Mouse (Mus musculus): ENCODE measurements at regions not wholly inside any gene's neighbourhood (a gene's known extent, or its start where the extent isn't known, plus 50 kb on each side); places are given as distances from the start of the nearest gene placed in this dataset.

DNA sequence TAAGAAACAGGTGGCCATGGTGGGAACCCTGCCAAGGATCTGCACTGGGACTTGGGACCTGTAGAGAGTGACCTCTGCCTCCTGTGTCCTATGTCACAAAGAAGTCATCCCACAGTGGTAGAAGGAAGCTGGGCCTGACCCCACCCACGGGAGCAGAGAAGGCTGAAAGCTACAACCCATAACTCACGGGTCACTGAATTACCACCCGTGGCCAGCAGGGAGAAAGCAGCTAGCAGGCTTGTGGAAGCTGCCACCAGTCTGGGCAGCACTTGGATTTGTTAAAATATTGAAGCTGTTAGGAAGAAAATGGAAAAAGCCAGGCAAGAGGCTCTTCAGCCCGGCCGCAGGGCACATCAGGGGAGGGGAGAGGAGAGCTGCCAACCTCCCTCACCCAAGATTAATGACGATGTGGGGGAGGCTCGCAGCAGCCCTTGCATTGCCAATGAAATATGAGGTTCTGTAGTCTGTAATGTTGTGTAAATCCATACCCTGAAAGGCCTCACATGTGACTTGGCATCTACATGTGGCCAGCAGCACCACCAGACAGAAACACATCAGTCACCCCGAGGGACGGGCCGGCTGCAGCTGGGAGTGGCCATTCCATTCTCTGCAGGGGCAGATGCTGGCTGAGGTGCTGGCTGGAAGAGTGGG, 94.5 kb downstream of the Olfm1 start:
- DNase-seq (ENCODE audit: low spot score) = no peak

DNA sequence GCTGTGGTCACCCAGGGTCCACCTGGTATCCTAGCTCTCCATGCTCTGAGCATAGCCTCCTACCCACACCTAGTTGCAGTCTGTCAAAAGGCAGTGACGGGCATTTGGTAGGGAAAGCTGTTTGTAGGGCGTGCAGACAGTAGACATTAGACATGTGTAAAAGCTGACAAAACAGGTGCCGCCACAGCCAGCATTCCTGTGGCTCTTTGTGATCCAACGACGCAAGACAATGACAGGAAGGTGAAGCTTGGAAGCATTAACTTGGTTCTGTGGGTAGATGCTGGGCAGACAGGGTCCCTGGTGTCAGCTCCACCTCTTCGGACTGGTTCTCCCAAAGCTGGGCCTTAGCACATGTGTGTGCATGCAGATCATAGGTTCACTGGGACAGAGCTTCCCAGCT, 96.5 kb downstream of the Olfm1 start:
- DNase-seq (ENCODE audit: low spot score) = no peak

DNA sequence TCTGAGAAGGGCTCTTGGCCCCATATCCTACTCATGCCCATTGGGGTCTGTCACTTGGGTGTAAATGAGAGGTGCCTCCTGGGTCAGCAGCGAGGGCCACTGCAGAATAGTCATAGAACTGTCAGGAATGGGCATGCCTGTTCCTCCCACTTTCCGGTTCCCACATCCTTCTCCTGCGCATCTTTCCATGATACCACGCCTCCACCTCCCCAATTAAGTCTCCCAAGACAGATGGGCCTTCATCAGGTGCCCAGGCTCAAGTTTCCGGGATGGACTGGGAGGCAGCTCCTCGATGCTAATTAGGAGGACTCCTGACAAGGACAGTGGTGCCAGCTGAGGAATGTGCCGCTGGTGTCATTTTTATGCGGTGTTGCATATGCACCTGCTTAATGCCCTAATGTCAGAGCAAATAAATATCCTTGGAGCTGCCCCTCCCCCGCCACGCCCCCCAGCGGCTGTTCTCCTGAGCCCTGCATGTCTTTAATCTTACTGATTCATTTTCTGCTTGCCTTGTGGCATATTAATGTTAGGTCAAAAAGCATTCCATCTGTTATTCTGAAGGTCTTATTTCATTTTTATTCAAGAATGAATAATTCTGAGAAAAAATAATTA, 97.2 kb downstream of the Olfm1 start:
- no peak for DNase-seq (ENCODE audit: low spot score)

DNA sequence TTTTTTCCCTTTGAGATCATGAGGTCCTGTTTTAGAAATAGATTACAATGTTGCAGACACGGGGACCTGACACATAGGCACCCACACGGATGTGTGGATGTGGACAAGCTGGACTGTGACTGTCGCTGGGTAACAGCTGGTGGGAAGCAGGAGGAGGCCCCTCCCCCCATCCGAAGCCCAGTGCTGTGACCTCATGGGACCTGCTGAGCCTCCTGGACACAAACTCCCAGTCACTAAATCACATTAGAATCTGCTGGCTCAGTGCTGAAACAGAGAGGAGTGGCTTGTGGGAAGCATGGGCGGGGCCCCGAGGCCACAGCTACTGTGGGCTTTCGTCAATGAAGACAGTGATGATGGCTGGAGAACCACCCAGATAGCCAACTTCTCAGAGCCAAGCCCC, 101.7 kb downstream of the Olfm1 start:
- DNase-seq (ENCODE audit: low spot score) = no peak

DNA sequence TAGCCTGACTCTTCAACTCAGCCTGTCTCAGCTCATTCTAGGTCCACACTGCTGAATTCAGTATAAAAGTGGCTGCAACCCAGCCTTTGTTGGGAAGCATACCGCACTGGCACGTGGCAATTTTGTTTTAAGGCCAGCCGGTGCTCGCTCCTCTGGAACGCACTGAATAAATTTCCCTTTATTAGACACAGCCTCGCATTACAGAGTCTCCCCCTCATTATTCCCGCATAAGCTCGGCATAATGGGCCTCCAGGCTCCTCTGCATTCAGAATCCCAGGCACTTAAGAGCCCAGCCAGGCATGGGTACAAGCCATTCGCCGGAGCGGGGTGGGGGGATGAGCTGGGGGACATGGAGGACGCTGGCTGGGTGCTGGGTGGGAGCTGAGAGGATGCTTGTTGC, 103.4 kb downstream of the Olfm1 start:
- no peak for DNase-seq (ENCODE audit: low spot score)

DNA sequence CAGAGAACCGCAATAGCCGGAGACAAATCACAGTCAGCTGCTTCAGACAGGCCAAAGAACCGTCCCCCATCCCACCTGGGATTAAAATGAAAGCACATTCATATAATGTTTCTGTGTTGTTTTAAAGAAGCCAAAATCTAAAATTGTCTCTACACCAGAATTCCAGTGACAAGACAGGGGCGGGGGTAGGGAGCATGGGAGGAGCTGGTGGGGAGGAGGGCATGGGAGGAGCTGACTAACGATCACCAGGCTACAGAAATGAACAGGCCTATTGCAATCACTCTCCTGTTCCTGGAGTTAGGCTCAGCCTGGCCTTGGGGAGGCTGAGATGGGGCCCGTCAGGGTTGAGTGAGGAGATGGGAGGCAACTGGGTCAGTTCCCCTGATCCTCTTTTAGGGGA, 105.9 kb downstream of the Olfm1 start:
- DNase-seq (ENCODE audit: low spot score) = no peak

DNA sequence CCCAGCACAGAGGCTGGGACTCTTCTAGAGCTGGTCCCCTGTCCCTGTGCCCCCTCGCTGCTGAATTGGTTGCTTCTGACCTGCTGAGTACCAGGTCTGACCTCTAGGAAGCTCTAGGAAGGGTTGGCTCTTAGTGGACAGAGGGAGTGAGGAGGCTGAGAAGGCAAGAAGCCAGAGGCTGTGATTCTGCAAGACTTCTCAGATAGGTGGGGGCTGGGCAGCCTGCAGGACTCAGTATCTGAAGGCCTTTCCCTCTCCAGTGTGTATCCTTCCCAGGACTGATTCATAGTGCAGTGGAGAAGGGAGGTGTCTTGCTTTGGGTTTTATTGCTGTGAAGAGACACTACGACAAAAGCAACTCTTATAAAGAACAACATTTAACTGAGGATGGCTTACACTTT, 106.6 kb downstream of the Olfm1 start:
- no peak for DNase-seq (ENCODE audit: low spot score)

DNA sequence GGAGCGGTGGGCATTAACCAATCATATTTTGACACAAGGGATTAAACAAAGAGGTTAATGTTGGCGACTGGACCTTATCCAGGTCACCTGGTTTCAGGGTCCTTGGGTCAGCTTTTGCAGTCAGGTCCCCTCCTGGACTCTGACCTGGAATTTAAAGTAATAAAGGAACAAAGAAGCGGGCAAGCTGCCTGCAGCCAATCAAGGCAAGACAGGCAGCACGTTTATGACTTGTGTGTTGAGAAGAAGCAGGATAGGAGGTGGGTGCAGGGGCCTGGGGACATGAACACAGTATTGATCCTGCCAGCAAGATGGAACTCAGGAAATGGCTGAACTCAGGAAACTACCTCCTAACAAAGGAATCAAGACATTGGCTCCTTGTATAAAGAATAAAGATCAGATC, 108.5 kb downstream of the Olfm1 start:
- DNase-seq (ENCODE audit: low spot score) = no peak

DNA sequence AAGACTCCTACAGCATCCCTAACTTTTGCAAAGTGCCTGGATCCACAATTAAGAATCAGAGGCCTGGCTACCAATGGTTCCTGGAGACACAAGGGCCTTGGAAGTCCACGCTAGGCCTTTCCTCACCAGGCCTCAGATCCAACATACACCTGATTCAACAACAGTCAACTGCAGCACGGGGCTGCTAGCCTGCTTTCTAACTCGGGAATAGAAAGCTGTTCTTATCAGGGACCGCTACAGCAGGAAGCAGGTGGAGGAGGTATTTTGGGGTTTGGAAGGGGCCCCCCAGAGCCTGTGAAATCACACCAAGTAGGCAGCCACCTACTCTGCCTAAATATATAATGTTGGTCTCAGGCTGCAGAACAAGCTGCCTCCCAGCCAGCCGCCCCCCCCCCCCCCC, 111.1 kb downstream of the Olfm1 start:
- no peak for DNase-seq (ENCODE audit: low spot score)

DNA sequence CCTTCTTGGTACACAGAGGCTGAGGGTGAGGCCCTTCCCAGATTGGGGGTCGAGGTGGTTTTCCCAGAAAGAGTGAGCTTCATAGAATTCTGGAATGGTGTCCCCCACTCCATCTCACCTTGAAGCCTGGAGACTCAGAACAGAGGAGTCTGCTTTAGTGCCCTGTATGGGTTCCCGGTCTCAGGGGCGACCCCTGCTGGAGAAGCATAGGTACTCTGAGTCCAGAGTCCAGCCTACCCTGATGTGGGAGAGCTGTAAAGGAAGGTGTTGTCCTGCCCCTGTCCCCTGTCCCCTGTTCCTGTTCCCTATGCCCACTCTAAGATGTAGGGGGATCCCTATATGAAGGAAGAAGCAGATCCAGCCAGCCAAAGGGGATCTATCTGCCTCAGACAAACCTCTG, 111.9 kb downstream of the Olfm1 start:
- no peak for DNase-seq (ENCODE audit: low spot score)

DNA sequence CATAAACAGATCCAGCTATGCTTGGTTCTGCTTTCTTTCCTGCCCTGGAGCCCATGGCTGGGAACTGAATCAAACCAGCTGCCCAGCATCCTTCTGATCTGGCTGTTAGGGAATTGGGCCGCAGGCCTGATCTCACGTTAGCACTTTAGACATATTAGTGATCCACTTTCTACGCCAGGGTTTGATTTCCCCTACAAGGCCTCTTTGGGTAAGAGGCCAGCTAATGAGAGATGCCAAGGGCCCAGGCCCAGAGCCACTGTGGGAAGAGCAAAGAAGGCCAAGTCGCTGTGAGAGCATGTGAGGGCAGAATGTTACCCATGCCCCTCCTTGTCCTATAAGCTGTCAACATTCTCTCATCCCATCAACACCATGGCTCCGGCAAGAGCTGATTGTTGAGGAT, 116.3 kb downstream of the Olfm1 start:
- no peak for DNase-seq (ENCODE audit: low spot score)

DNA sequence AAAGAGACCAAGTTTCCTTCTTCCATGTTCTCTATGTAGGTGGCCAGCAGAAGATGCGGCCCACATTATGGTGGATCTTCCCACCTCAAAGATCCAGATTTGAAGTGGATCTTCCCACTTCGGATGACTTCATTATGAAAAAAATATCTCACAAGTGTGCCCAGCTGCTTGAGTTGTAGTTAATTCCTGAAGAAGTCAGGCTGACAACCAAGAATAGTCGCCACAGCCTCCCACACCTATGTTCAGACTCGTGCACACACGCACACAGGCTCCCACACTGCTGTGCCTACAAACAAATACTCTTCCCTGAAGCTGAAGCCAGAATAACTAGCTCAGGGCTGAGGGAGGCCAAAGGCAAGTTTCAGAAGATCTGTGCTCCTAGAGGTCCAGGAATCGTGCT, 119.4 kb downstream of the Olfm1 start:
- no peak for DNase-seq (ENCODE audit: low spot score)

DNA sequence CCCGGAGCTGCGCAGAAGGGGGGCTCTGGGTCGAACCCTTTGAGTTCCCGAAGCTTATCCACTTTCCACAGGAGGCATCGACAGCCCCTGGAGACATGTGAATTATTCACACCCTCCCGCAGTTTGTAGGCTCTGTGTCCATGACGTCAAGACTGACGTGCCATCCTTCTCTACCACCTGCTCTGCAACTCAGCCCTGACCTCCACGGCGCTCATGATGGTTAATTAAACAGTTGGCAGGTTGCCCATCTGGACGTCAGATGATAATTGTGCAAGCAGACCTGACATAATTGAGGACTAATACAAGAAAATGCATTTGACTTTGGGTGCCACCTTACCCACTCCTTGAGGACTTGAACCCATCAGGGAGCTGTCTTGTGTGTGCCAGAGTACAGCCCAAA, 121.1 kb upstream of the Ppp1r26 start:
- no peak for DNase-seq (ENCODE audit: low spot score)

DNA sequence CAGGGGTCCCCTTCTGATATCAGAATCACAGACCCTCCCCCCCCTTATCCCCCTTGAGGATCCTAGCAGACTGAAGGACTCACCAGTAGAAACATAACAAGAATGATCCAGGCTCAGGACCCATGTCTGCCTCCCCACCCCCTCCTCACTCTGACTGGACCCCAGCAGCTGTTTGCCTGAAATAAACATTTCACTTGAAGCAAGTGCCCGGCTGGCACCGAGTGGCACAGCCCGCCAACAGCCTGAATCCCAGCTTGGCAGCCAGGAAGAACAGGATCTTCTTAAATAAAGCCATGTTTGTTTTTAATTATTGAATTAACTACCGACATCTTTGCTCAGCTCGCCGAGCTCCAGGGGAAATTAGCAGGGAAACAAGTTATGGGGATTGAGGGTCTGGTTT, 120.5 kb upstream of the Ppp1r26 start:
- DNase-seq (ENCODE audit: low spot score) = no peak

DNA sequence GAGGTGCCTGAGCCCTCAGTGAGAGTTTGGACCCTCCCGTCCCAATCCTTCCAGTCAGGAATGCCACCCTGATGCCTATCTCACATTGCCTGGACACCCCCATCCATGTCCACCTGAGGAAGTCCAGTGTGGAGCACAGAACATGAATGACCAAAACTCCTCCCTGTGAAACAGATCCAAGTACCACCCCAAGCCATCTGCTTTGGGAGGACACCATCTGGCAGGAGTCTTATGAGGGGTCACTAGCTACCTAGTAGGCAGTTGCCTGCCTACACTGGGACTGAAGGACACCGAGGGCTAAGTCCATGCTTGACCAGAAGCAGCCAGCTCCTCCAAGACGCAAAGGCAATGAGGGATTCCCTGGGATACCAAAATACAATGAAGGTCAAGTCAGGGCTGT, 119.9 kb upstream of the Ppp1r26 start:
- no peak for DNase-seq (ENCODE audit: low spot score)

DNA sequence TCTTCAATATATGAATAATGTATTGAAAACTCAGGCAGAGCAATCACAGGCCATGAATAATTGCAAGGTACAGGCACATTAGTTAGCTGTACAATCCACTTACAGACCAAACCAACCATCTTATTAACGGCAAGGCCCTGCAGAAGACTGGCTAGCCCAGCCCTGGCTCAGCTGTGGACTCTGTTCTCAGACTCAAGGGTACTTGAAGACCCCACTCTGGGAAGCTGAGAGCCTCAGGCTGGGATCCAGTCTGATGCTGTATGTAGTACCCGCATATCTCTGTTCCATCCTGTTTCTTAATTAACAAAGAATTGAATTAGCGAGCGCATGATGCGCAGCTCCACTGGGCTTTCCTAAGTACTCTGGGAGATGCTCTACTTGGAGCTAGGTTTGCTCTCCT, 117.5 kb upstream of the Ppp1r26 start:
- no peak for DNase-seq (ENCODE audit: low spot score)

DNA sequence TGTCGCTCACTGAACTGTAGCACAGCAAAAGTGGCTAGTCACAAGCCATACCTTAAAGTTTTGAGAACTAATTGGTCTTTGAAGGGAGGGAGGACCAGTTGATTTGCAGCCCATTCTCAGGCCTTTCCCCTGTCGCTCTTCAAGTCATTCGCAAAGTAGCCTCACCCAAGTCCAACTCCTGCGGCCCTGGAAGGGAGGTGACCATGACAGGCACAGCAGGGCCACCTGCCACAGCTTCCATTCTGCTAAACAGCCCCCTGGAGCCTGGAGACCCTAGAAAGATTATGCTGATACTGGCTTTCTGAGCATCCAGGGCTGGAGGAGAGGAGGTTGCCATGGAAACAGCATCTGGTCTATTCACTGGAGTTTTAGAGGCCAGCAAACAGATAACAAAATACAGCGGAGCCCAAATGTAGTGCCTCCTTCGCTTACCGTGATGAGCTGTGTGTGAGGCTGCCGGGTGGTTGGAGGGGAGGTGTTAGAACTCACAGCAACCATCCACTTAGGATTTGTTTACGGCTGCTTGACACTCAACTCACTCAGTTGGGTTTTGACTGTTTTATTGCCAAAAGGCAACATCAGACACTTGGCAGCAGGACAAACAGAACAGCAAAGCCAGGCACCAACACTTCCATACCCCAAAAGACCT, 111.3 kb upstream of the Ppp1r26 start:
- peak; percentile 44 for DNase-seq (ENCODE audit: low spot score)

DNA sequence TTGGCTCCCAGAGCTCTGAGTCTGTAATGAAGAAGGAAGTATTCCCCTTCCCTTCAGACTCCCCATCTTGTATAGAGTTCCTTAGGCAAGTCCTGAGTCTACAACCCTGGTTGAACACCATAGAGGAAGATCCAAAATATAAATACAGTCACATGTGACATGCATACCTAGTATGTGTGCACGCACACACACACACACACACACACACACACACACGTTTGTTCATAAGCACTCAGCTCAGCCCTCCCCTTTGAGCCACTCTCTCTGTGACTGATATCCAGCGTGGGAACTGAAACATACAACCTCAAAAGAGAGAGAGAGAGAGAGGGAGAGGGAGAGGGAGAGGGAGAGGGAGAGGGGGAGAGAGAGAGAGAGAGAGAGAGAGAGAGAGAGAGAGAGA, 110.8 kb upstream of the Ppp1r26 start:
- no peak for DNase-seq (ENCODE audit: low spot score)

DNA sequence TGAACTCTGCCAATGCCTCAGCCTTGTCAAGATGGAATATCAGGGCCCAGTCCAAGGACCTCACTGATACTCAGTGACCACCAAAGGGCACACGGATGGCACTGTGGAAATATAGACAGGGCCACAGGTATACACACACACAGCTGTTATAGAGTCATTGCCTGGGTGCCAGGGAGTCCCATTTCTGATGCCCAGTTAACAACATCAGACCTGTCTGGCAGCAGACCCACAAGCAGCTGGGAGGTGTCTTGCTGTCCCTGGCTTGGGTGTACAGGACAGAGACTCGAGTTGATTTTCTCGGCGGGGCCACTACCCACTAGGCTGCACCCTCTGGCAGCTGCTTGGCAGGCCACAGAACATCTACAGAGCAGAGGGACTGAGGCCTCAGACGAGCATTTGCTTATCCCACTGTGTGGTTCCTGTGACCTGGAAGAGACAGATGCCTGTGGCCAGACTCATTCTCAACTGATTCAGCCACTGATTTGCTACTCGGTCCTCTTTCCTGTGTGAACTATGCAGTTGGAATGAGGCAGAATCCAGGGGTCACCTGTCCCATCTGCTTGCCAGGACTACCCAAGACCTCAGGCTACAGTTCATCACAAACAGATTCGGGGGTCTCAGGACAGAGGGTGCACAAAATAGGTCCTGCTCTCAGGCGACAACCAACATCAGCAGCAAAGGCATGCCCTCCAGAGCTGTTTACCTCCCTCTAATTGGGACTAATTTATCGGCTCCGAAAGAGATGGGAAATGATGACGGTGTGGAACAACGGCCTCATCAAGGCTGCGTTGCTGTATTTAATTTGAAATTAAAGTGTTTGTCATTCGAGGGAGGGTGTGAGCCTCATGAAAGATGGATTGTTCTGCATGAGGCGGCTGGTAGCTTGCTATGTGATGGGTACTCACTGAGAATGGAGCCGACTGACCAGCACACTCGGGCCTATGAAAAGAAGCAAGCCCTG, 110.0 kb upstream of the Ppp1r26 start:
- DNase-seq (ENCODE audit: low spot score) = no peak

DNA sequence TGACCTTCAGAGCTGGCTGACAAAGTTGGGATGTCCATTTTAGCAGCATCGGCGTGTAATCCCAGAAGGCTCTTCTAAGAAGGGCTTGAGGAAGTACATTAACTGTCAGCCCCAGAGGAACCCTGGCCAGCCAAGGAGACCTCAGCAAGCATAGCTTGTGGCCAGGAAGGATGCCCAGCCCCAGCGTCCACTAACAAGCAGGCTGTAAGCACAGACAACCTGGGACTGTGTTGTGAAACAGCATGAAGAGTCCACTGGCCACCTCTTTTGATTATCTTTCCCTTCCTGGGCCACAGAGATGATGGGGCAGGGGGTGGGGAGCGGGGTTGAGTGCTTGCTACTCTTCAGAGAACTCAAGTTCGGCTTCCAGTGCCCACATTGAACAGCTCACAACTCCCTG, 109.0 kb upstream of the Ppp1r26 start:
- DNase-seq (ENCODE audit: low spot score) = no peak

DNA sequence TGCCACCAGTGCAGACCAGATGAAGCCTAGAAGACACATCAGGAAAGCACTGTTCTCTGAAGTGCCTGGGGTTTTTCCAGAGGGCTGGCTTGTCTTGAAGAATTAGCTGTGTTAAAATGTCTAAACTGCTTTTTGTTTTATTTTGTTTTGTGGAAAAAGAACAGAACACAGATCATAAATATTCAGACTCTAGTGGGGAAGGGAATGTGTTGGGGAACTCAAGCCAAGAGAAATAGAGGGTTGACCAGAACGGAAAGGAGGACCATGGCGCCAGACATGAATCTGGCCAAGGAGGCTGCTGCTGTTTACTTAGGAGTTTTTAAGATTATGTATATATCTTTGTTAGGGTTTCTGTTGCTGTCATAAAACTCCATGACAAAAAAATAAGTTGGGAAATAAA, 105.3 kb upstream of the Ppp1r26 start:
- DNase-seq (ENCODE audit: low spot score) = no peak

DNA sequence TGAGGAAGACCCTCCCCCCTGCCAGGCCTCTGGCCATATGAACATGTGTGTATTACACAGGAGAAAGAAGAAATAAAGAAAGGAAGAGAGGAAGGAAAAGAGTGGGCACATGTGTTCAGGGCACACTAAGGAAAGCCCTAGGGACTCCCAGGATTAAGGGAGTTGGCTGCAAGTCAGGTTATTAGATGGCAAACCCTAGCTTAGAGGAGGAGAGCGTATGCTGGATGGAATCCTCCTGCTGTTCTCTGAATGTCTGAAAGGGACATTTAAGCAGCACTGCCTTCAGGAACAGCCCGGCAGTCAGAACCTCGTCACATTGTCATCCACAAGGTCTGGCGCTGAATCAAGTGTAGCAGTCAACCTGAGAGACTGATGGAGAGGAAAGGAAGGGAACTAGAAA, 98.1 kb upstream of the Ppp1r26 start:
- DNase-seq (ENCODE audit: low spot score) = no peak

DNA sequence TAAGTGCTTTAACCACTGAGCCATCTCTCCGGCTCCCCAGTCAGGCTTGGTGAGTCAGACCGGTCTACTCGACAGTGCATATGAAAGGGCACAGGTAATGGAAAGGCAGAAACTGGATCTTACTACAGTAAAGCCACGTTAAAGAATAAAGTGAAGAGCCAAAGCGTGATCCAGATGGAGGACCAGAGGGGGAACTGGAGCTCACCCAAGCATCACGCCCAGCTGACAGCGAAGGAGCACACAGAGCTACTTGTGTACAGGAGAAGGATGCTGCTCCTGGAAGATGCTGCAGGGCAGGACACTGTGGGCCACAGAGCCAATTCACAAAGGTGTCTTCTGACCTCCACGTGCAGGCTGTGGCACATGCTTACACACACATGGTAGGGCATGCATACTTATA, 96.7 kb upstream of the Ppp1r26 start:
- no peak for DNase-seq (ENCODE audit: low spot score)
